Mouse (Mus musculus) hindbrain, postnatal 0 days (tissue): ENCODE results near the gene Prdm16. TPM values are rescaled to one million over a fixed set of nuclear protein-coding genes. Genes with fewer than 3 reads are reported as not detected.

Source experiments
- ATAC-seq: fragments of 200-750 bp; cut with Nextera tagmentation; 2 replicates; pipeline ENCODE4 v1.8.0; 2017; ENCODE audit warnings: mild to moderate bottlenecking, moderate TSS enrichment, moderate library complexity
- DNase-seq: peaks from one replicate; pipeline ENCODE4 v3.0.0-alpha.2; 2015; ENCODE audit warnings: low spot score
- H3K27ac ChIP-seq: fragments of 300-500 bp; sonication (generic); 2 replicates; pipeline ENCODE4 v1.5.1; 2014; ENCODE audit warnings: mild to moderate bottlenecking
- H3K27me3 ChIP-seq: fragments of 300-500 bp; sonication (generic); 2 replicates; pipeline ENCODE4 v1.6.1; 2014; ENCODE audit warnings: low read length, mixed read lengths; ENCODE audit not compliant: insufficient read depth
- H3K36me3 ChIP-seq: fragments of 300-500 bp; sonication (generic); 2 replicates; pipeline ENCODE4 v1.6.1; 2014; ENCODE audit warnings: low read length, mixed read lengths; ENCODE audit not compliant: insufficient read depth
- H3K4me1 ChIP-seq: fragments of 300-500 bp; sonication (generic); 2 replicates; pipeline ENCODE4 v1.6.1; 2014; ENCODE audit warnings: antibody characterized with exemption, low read length, mixed read lengths; ENCODE audit not compliant: insufficient read depth
- H3K4me2 ChIP-seq: fragments of 300-500 bp; sonication (generic); 2 replicates; pipeline ENCODE4 v1.6.1; 2014; ENCODE audit warnings: low read depth, mild to moderate bottlenecking, low read length, moderate library complexity, mixed read lengths
- H3K4me3 ChIP-seq: fragments of 300-500 bp; sonication (generic); 2 replicates; pipeline ENCODE4 v1.5.1; 2014; ENCODE audit warnings: low read length
- H3K9ac ChIP-seq: fragments of 300-500 bp; sonication (generic); replicated peaks from 2 replicates; pipeline ENCODE4 v1.6.1; 2014; ENCODE audit warnings: mild to moderate bottlenecking, low read length, moderate library complexity, mixed read lengths
- H3K9me3 ChIP-seq: fragments of 300-500 bp; sonication (generic); 2 replicates; pipeline ENCODE4 v1.6.1; 2016; ENCODE audit warnings: low read length, mixed read lengths
- CTCF ChIP-seq: IDR thresholded peaks from 2 replicates; pipeline ENCODE4 v1.5.1; 2016; ENCODE audit warnings: antibody characterized with exemption, control low read depth, low read depth
- WGBS: fragments of 180-500 bp; shearing (Covaris S2); extraction: QIAGEN DNeasy Blood & Tissue Kit; methylation state at CpG from one replicate; pipeline ENCODE4 v1.1.7; 2014; 5-methylcytosine and 5-hydroxymethylcytosine counted together
- polyA plus RNA-seq: library from polyadenylated mRNA; unstranded; fragments of >200 nt; fragmentation: Nextera tagmentation; extraction: Ambion mirVana; gene quantifications from 2 replicates; pipeline ENCODE4 v1.2.1, GENCODE M21; 2015
- total RNA-seq: library from RNA; depleted of rRNA; stranded (reverse); fragments of >200 nt; gene quantifications from 2 replicates; pipeline ENCODE4 v1.2.3, GENCODE M21; 2014

The Prdm16 gene
- total and polyA plus RNA-seq, 2 experiments from 2014 or later, result 5.3 to 10.5 TPM

GRCm38 (mm10) chr4:154635241-154636052 lies 1.2 kb downstream of the Prdm16 start:
- Histone ChIP-seq H3K27ac (peak overlapping the region; percentile 51), H3K4me2 (peak overlapping the region; percentile 61), H3K4me3 (peak overlapping the region; percentile 34), H3K9ac (peak overlapping the region; percentile 54), H3K4me1 (0 out of 2 replicates have a peak, but pooled peaks cover 8% of the 10 kb centered on the region), H3K9me3 (no peaks in the 10 kb centered on the region), H3K36me3 (no peaks in the 10 kb centered on the region), H3K27me3 (peaks cover 70% of the 10 kb centered on the region)
- 1% methylated on average over 85 of the region's 94 CpGs for WGBS
- peak; percentile 31 for ATAC-seq
- peak; percentile 37 for DNase-seq
- TF ChIP-seq CTCF, result no peak

GRCm38 (mm10) chr4:154634470-154635240 lies 2.0 kb downstream of the Prdm16 start:
- H3K4me2 ChIP-seq, result peak overlapping the region; percentile 61
- 0 out of 2 replicates have a peak, but pooled peaks cover 8% of the 10 kb centered on the region for H3K4me1 ChIP-seq
- peaks cover 68% of the 10 kb centered on the region for H3K27me3 ChIP-seq
- H3K27ac ChIP-seq, result peak overlapping the region; percentile 51
- no peak for TF ChIP-seq CTCF
- no peaks in the 10 kb centered on the region for H3K9me3 ChIP-seq
- H3K4me3 ChIP-seq, result peak overlapping the region; percentile 34
- ATAC-seq, result no peak
- DNase-seq, result no peak
- WGBS, result 13% methylated on average over 44 of the region's 44 CpGs
- H3K9ac ChIP-seq, result peak overlapping the region; percentile 54
- H3K36me3 ChIP-seq, result no peaks in the 10 kb centered on the region

GRCm38 (mm10) chr4:154634001-154634400 lies 2.7 kb downstream of the Prdm16 start:
- H3K4me1 ChIP-seq, result 0 out of 2 replicates have a peak, but pooled peaks cover 8% of the 10 kb centered on the region
- DNase-seq (no peak), ATAC-seq (no peak)
- no peaks in the 10 kb centered on the region for H3K36me3 ChIP-seq
- H3K27ac ChIP-seq, result no peak overlapping the region
- H3K4me2 ChIP-seq, result peak overlapping the region; percentile 61
- H3K4me3 ChIP-seq, result peak overlapping the region; percentile 34; the same call in 1 of the 2 replicates
- WGBS, result 42% methylated on average over 3 of the region's 3 CpGs
- no peaks in the 10 kb centered on the region for H3K9me3 ChIP-seq
- no peak for TF ChIP-seq CTCF
- H3K27me3 ChIP-seq, result peaks cover 61% of the 10 kb centered on the region
- H3K9ac ChIP-seq, result 0 out of 2 replicates have a peak overlapping the region, but pooled peaks have one; percentile 54

- 0 out of 2 replicates have a peak, but pooled peaks cover 8% of the 10 kb centered on the region for H3K4me1 ChIP-seq
- H3K36me3 ChIP-seq, result no peaks in the 10 kb centered on the region
- no peak for ATAC-seq
- H3K4me2 ChIP-seq, result peak overlapping the region; percentile 61
- 48% methylated on average over 14 of the region's 14 CpGs for WGBS
- peaks cover 58% of the 10 kb centered on the region for H3K27me3 ChIP-seq
- DNase-seq, result no peak
- no peak overlapping the region for H3K27ac ChIP-seq
- H3K9me3 ChIP-seq, result no peaks in the 10 kb centered on the region
- no peak overlapping the region for H3K9ac ChIP-seq
- TF ChIP-seq CTCF, result no peak
- peak overlapping the region; percentile 10 for H3K4me3 ChIP-seq
These were observed 3.6 kb downstream of the Prdm16 start for GRCm38 (mm10) chr4:154632800-154633764.

GRCm38 (mm10) chr4:154630763-154631162 lies 5.9 kb downstream of the Prdm16 start:
- Histone ChIP-seq H3K27me3 (peaks cover 42% of the 10 kb centered on the region), H3K4me3 (no peak overlapping the region), H3K9me3 (no peaks in the 10 kb centered on the region), H3K27ac (no peak overlapping the region), H3K36me3 (no peaks in the 10 kb centered on the region), H3K9ac (no peak overlapping the region), H3K4me2 (no peak overlapping the region), H3K4me1 (0 out of 2 replicates have a peak, but pooled peaks cover 8% of the 10 kb centered on the region)
- no peak for ATAC-seq
- DNase-seq, result no peak
- TF ChIP-seq CTCF, result no peak
- WGBS, result 63% methylated on average over 3 of the region's 3 CpGs
